Mouse (Mus musculus) limb, embryonic 11.5 days (tissue): Measurements from ENCODE around the gene Grin1. TPM values are rescaled to one million over a fixed set of nuclear protein-coding genes. Genes with fewer than 3 reads are reported as not detected.

ENCODE experiments used
- ATAC-seq: fragments of 200-750 bp; cut with Nextera tagmentation; 2 replicates; pipeline ENCODE4 v1.8.0; 2017; ENCODE audit warnings: low read depth; ENCODE audit not compliant: insufficient number of reproducible peaks, low FRiP score, low TSS enrichment
- DNase-seq: peaks from one replicate; pipeline ENCODE4 v3.0.0-alpha.2; 2015; ENCODE audit warnings: low spot score
- H3K27ac ChIP-seq: fragments of 300-500 bp; sonication (generic); replicated peaks from 2 replicates; pipeline ENCODE4 v1.5.1; 2014; ENCODE audit warnings: low read depth, mild to moderate bottlenecking, low read length
- H3K27me3 ChIP-seq: fragments of 300-500 bp; sonication (generic); 2 replicates; pipeline ENCODE4 v1.6.1; 2014; ENCODE audit warnings: mild to moderate bottlenecking, low read length, mixed read lengths; ENCODE audit not compliant: control insufficient read depth, insufficient read depth
- H3K36me3 ChIP-seq: fragments of 300-500 bp; sonication (generic); 2 replicates; pipeline ENCODE4 v1.6.1; 2014; ENCODE audit warnings: mild to moderate bottlenecking, low read length, moderate library complexity, mixed read lengths; ENCODE audit not compliant: control insufficient read depth, insufficient read depth
- H3K4me1 ChIP-seq: fragments of 300-500 bp; sonication (generic); 2 replicates; pipeline ENCODE4 v1.6.1; 2014; ENCODE audit warnings: low read length, mixed read lengths; ENCODE audit not compliant: control insufficient read depth, insufficient read depth
- H3K4me2 ChIP-seq: fragments of 300-500 bp; sonication (generic); 2 replicates; pipeline ENCODE4 v1.6.1; 2014; ENCODE audit warnings: low read depth, mild to moderate bottlenecking, moderate library complexity; ENCODE audit not compliant: severe bottlenecking
- H3K4me3 ChIP-seq: fragments of 300-500 bp; sonication (generic); 2 replicates; pipeline ENCODE4 v1.5.1; 2014; ENCODE audit warnings: low read depth, low read length
- H3K9ac ChIP-seq: fragments of 300-500 bp; sonication (generic); 2 replicates; pipeline ENCODE4 v1.6.1; 2014; ENCODE audit warnings: mild to moderate bottlenecking, low read length
- H3K9me3 ChIP-seq: fragments of 300-500 bp; sonication (generic); 2 replicates; pipeline ENCODE4 v1.6.1; 2016; ENCODE audit warnings: low read length; ENCODE audit not compliant: control insufficient read depth
- WGBS: fragments of 180-500 bp; shearing (Covaris S2); extraction: QIAGEN DNeasy Blood & Tissue Kit; methylation state at CpG from one replicate; pipeline ENCODE4 v1.1.7; 2014; 5-methylcytosine and 5-hydroxymethylcytosine counted together
- polyA plus RNA-seq: library from polyadenylated mRNA; unstranded; fragments of >200 nt; fragmentation: Nextera tagmentation; extraction: Ambion mirVana; gene quantifications from 2 replicates; pipeline ENCODE4 v1.2.1, GENCODE M21; 2014

The Grin1 gene
- polyA plus RNA-seq, 1 experiment from 2014 or later, result 0.60 TPM

DNA sequence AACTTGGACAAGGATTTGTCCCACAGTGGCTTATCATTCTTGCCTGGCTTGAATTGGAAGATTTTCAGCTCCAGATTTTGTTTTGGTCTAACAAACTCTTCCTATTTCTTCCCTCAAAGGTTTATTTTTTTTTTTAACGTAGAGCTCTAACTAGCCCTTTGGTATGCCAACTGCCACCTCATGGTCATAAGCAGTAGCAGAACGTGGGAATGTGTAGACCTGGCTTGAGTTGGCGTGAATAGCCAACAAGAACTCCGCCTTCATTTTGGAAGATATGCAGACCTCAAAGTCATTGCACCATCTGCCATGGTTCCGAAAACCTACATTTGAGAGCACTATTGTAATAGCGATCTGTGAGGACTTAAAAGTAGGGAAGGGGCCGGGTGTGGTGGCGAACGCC, 12.5 kb upstream of the Grin1 start:
- no peak overlapping the region for H3K27ac ChIP-seq
- ATAC-seq, result no peak

DNA sequence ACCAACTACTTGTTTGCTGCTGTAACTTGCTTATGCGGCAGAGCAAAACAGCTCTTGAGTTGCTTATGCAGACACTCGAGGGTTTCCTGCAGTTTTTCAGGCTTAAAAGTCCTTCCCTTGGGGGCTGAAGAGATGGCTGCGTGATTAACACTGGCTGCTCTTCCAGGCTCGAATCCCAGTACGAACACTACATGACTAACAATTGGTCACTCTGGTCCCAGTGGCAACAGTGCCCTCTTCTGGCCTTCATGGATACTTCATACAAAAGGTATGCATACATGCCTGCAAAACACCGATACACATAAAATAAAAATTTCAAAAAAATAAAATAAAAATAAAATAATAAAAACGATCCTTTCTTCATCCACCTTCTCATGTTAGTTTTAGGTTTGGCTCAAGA, 9.5 kb upstream of the Grin1 start:
- peak; percentile 28 for DNase-seq

More for the DNA sequence above, 12.5 kb upstream of the Grin1 start:
- Histone ChIP-seq H3K9me3 (no peaks in the 10 kb centered on the region), H3K4me2 (peak overlapping the region; percentile 64), H3K4me3 (peak overlapping the region; percentile 95), H3K9ac (peak overlapping the region; percentile 92; the same call in 1 of the 2 replicates), H3K4me1 (peaks cover 7% of the 10 kb centered on the region), H3K36me3 (peaks cover 18% of the 10 kb centered on the region), H3K27me3 (no peaks in the 10 kb centered on the region)
- 64% methylated on average over 9 of the region's 9 CpGs for whole genome bisulfite sequencing
- DNase-seq, result no peak

DNA sequence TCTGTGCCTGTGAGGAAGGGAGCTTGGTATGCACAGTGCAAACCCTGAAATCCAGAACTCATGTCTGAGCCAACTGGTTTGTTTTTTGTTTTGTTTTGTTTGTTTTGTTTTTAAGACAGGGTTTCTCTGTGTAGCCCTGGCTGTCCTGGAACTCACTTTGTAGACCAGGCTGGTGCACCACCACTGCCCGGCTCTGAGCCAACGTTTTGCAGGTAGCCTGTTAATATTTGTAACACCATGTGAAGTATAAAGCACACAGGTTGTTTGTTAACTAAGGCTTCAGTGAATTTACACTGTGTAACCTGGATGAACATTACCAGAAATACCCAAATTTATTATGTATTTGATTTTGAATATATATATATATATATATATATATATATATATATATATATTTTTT, 7.0 kb upstream of the Grin1 start:
- DNase-seq, result no peak
- Histone ChIP-seq H3K27me3 (no peaks in the 10 kb centered on the region), H3K4me2 (no peak overlapping the region), H3K27ac (no peak overlapping the region), H3K4me3 (no peak overlapping the region), H3K9me3 (no peaks in the 10 kb centered on the region), H3K36me3 (no peaks in the 10 kb centered on the region), H3K4me1 (no peaks in the 10 kb centered on the region), H3K9ac (no peak overlapping the region)
- WGBS, result 74% methylated on average over 2 of the region's 2 CpGs
- no peak for ATAC-seq

More for the DNA sequence above, 9.5 kb upstream of the Grin1 start:
- Histone ChIP-seq H3K9me3 (no peaks in the 10 kb centered on the region), H3K9ac (no peak overlapping the region), H3K4me3 (no peak overlapping the region), H3K27ac (no peak overlapping the region), H3K4me2 (no peak overlapping the region), H3K4me1 (peaks cover 5% of the 10 kb centered on the region), H3K27me3 (no peaks in the 10 kb centered on the region), H3K36me3 (no peaks in the 10 kb centered on the region)
- 39% methylated on average over 7 of the region's 7 CpGs for WGBS
- ATAC-seq, result no peak

DNA sequence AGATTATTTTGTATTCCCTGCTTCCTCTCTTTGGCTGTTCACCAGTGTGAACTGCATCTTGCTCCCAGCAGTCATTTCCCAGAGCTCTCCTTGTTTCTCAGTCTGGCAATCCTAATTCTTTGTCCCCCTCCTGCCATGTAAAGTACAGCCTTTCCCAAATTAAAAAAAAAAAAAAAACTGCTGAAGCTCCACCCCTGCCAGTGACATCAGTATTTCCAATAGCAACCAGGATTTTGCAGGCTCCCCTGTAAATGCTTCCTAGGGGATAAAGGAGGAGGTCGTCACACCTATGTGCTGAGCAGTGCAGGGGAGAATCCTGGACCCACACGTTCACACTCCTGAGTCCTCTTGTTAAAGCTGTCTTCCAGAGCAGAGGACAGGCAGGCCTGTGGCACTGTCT, 1.1 kb upstream of the Grin1 start:
- 40% methylated on average over 2 of the region's 2 CpGs for WGBS

DNA sequence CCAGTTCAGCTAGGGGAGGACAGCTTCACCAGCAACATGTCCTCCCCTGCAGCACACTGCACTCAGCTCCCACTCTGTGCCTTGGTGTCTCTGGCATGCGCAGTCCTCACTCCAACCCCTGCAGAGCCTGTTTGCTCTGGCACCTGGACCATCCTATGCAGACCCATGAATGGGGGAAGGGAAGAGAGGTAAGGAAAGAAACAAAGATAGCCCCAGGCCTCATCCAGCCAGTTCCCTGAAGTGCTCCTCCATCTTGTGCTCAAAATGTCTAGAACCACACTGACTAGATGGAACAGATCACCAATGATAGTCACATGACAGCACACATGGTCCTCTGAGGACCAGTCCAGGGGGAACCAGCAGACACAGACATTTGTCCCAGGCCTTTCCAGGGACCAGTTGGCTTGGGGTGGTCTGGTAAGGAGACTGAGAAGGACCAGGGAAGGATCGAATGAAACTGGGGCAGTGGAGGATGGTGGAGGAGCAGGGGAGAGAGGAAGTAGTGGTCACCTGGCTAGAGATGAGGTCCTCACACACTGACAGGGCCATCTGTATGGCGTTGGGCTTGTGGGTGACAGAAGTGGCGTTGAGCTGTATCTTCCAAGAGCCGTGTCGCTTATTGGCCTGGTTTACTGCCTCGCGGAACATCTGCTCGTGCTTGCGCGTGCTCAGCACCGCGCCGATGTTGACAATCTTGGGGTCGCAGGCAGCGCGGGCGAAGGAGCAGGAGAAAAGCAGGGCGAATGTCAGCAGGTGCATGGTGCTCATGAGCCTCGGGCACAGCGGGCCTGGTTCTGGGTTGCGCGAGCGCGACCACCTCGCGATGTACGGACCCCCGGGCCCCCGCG, 644 bp downstream of the Grin1 start:
- H3K4me1 ChIP-seq, result peaks cover 7% of the 10 kb centered on the region
- DNase-seq (no peak), ATAC-seq (peak; percentile 47; the same call in 1 of the 2 replicates)
- 7% methylated on average over 31 of the region's 31 CpGs for WGBS
- no peak overlapping the region for H3K9ac ChIP-seq
- peak overlapping the region; percentile 47 for H3K4me2 ChIP-seq
- no peaks in the 10 kb centered on the region for H3K9me3 ChIP-seq
- no peak overlapping the region for H3K27ac ChIP-seq
- peaks cover 36% of the 10 kb centered on the region for H3K27me3 ChIP-seq
- H3K4me3 ChIP-seq, result peak overlapping the region; percentile 24
- H3K36me3 ChIP-seq, result no peaks in the 10 kb centered on the region

More for the DNA sequence above, 1.1 kb upstream of the Grin1 start:
- Histone ChIP-seq H3K4me1 (peaks cover 7% of the 10 kb centered on the region), H3K27ac (no peak overlapping the region), H3K9ac (no peak overlapping the region), H3K27me3 (peaks cover 33% of the 10 kb centered on the region), H3K36me3 (no peaks in the 10 kb centered on the region), H3K4me3 (no peak overlapping the region), H3K4me2 (no peak overlapping the region), H3K9me3 (no peaks in the 10 kb centered on the region)
- no peak for DNase-seq
- no peak for ATAC-seq

DNA sequence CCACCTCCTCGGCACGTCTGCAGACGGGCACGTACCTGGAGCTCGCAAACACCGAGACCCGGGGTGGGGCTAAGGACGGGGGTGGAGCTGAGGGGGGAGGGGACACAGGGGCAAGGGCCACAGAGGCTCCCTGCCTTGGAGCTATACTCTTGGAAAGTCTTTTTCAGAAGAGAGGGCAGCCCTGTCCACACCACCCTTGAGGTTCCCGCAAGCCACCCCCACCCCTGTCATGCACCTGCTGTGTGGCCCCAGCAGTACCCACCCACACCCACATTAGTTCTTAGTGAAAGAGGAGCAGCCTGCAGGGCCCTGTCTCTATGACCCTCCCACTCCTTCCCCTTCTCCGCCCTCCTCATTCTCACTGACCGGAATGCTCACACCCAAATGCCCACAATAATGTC, 7.5 kb downstream of the Grin1 start:
- no peak overlapping the region for H3K9ac ChIP-seq
- no peaks in the 10 kb centered on the region for H3K4me1 ChIP-seq
- no peaks in the 10 kb centered on the region for H3K9me3 ChIP-seq
- no peak overlapping the region for H3K4me3 ChIP-seq
- no peak overlapping the region for H3K27ac ChIP-seq
- no peaks in the 10 kb centered on the region for H3K36me3 ChIP-seq
- WGBS, result 3% methylated on average over 11 of the region's 11 CpGs
- ATAC-seq (no peak), DNase-seq (no peak)
- H3K4me2 ChIP-seq, result no peak overlapping the region
- H3K27me3 ChIP-seq, result peaks cover 34% of the 10 kb centered on the region

DNA sequence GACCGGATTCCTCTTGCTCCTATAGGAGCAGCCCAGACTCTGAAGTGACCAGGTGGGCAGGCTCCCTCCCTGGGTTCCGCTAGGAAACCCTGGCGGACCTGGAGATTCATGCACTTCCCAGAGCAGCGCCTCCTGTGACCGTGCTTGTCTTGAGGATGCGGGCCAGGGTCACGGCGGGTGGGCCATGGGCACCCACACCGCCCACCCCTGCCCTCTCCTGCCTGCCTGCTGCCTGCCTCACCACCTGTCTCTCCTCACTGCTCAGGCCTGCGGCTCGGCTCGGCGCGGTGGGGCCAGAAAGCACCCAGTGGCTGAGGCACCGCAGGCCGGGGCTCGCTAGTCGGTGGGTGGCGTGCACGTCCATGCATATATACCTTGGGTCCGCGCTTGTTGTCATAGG, 8.0 kb downstream of the Grin1 start:
- Histone ChIP-seq H3K9me3 (no peaks in the 10 kb centered on the region), H3K4me2 (no peak overlapping the region), H3K4me3 (no peak overlapping the region), H3K27ac (no peak overlapping the region), H3K27me3 (peaks cover 34% of the 10 kb centered on the region), H3K36me3 (no peaks in the 10 kb centered on the region), H3K9ac (no peak overlapping the region), H3K4me1 (no peaks in the 10 kb centered on the region)
- ATAC-seq, result no peak
- DNase-seq, result no peak
- 2% methylated on average over 22 of the region's 22 CpGs for WGBS

DNA sequence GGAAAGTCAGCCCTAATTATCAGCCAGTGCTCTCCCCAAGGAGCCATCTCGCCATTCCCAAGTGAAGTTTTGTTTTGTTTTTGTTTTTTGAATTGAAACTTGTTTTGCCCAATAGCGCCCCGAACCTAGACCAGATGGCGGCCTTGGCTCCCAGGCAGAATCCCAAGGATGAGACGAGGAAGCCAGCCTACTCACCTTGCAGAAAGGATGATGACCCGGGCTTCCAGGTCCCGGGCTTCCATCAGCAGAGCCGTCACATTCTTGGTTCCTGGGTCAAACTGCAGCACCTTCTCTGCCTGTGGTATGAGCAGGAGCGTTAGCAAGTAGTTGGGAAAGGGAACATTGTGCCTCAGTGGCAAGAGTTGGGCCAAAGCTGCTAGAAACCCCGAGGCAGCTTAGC, 8.8 kb downstream of the Grin1 start:
- no peak for ATAC-seq
- Histone ChIP-seq H3K9ac (no peak overlapping the region), H3K36me3 (no peaks in the 10 kb centered on the region), H3K27me3 (peaks cover 42% of the 10 kb centered on the region), H3K27ac (no peak overlapping the region), H3K4me3 (no peak overlapping the region), H3K9me3 (no peaks in the 10 kb centered on the region), H3K4me2 (no peak overlapping the region), H3K4me1 (no peaks in the 10 kb centered on the region)
- 62% methylated on average over 10 of the region's 10 CpGs for WGBS
- no peak for DNase-seq
